ENCODE assay signal across 27 mouse cellular contexts in genomic region chr13:100658091-100658490, GRCm38 (mm10).
"Had no signal": no experiment of that assay in that cellular context is flagged by ENCODE, and none has a peak within 500 bp of the region (broad histone marks: within the 10 kb centered on the region; RNA-seq: fewer than 3 reads in every experiment).

No protein-coding gene starts in this region.

- ATAC-seq: hindbrain, embryonic 16.5 days; inflammation-experienced regulatory T-cells, adult 6 months; intestine, embryonic 15.5 days; intestine, postnatal 0 days had no signal

- H3K9ac ChIP-seq: heart, embryonic 13.5 days; heart, embryonic 15.5 days; hindbrain, embryonic 12.5 days; hindbrain, embryonic 14.5 days; intestine, embryonic 15.5 days; limb, embryonic 13.5 days; limb, embryonic 15.5 days had no signal

- H3K9me3 ChIP-seq: heart, embryonic 13.5 days; heart, embryonic 15.5 days; hindbrain, embryonic 10.5 days; hindbrain, embryonic 12.5 days; intestine, embryonic 15.5 days; limb, embryonic 13.5 days; limb, embryonic 15.5 days had no signal

- H3K27me3 ChIP-seq: heart, embryonic 13.5 days; heart, embryonic 15.5 days; hindbrain, embryonic 12.5 days; intestine, embryonic 15.5 days; limb, embryonic 13.5 days; limb, embryonic 15.5 days had no signal

- H3K4me3 ChIP-seq: gastrocnemius, adult 2 months; heart, adult 2 months; heart, embryonic 13.5 days; heart, embryonic 15.5 days; hindbrain, embryonic 10.5 days; hindbrain, embryonic 12.5 days; intestine, embryonic 15.5 days; limb, embryonic 13.5 days; limb, embryonic 15.5 days had no signal

- H3K4me2 ChIP-seq: heart, embryonic 11.5 days; heart, embryonic 13.5 days; heart, embryonic 15.5 days; hindbrain, embryonic 12.5 days; hindbrain, embryonic 14.5 days; intestine, embryonic 15.5 days; limb, embryonic 13.5 days; limb, embryonic 15.5 days; liver, embryonic 11.5 days had no signal

- H3K36me3 ChIP-seq: intestine, embryonic 15.5 days had no signal

- DNase-seq: gastrocnemius, adult 2 months; gastrocnemius, postnatal 10 days; gastrocnemius, postnatal 25 days; heart, adult 2 months; heart, postnatal 14 days; heart, postnatal 4 days; kidney, adult 18-20 months; kidney, adult 8-10 months; kidney, postnatal 14 days; kidney, postnatal 36 days; layer of hippocampus, adult 9-11 months; layer of hippocampus, postnatal 36 days; left cerebral cortex, postnatal 4 days had no signal

- H3K4me1 ChIP-seq: heart, embryonic 13.5 days; heart, embryonic 15.5 days; hindbrain, embryonic 10.5 days; hindbrain, embryonic 12.5 days; intestine, embryonic 15.5 days; limb, embryonic 13.5 days; limb, embryonic 15.5 days had no signal

- H3K27ac ChIP-seq: gastrocnemius, adult 2 months; heart, adult 2 months; heart, embryonic 13.5 days; heart, embryonic 15.5 days; hindbrain, embryonic 10.5 days; hindbrain, embryonic 12.5 days; hindbrain, embryonic 14.5 days; intestine, embryonic 15.5 days; kidney, postnatal 0 days; limb, embryonic 13.5 days; limb, embryonic 15.5 days had no signal
